Mouse (Mus musculus) activated CD4-positive, CD25-positive, alpha-beta regulatory T cell, adult 4 months (primary cell): ENCODE results near the gene Atp4b. TPM values are rescaled to one million over a fixed set of nuclear protein-coding genes. Genes with fewer than 3 reads are reported as not detected.

Experiments
- ATAC-seq: one replicate; pipeline ENCODE4 v1.8.0; 2017
- polyA plus RNA-seq, 2 experiments: library from polyadenylated mRNA; unstranded; fragments of 100-300 nt; shearing (Covaris generic); gene quantifications; one replicate each; pipeline ENCODE4 v1.2.1; 2017

Gene Atp4b
- polyA plus RNA-seq = not detected

GRCm38 (mm10) chr8:13396725-13397124 is at the start of gene Atp4b:
Atp4b (minus strand) TSS chr8:13396825.
- no peak for ATAC-seq

- no peak for ATAC-seq
These were observed 45.5 kb upstream of the Atp4b start for GRCm38 (mm10) chr8:13442152-13442551.

- no peak for ATAC-seq
These were observed 40.9 kb upstream of the Atp4b start for GRCm38 (mm10) chr8:13437531-13437930.

DNA sequence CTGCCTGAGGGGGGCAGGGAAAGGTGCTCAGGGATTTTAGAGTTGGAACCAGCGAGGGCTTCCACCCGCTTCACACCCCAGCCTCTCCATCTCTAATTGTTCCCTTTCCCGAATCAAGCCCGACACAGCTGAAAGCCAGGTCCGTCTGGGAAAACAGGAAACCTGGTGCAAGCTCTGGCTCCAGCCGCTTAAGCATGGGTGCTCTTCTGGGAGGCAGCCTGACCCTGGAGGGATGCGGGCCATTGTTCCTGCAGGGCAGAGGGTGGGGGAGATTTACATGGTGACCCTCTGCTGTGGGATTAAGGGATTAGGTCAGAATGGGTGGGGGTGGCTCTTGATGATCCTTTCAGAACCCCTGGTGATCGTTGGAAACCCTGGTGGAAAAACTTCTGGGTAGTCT is 39.4 kb upstream of the Atp4b start:
- ATAC-seq = no peak

DNA sequence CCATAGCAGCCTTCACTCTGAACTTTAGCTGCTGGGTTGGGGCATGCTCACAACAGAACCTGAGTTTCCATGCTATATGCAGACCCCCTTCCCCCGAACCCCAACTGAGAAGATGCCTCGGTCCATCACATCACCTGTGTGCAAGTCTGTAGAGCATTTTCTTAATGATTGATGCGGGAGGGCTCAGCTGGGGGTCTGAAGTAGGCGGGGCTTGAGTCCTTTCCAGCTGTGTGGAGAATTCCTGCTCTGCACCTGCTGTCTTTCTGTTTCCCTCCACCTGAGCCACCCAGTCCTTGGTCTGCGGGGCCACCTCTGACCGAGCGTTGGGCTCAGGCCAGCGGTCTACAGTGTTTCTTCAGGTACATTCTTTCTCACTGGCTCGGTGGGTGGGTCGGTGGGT is 38.3 kb upstream of the Atp4b start, which contains the start of gene Tmem255b:
Gene Tmem255b, plus strand, starts transcription at position 301 of the 400 bp plus-strand sequence.
- ATAC-seq = no peak

GRCm38 (mm10) chr8:13433130-13433529 is 36.5 kb upstream of the Atp4b start:
- no peak for ATAC-seq

GRCm38 (mm10) chr8:13430866-13431265 is 34.2 kb upstream of the Atp4b start:
- ATAC-seq = no peak

GRCm38 (mm10) chr8:13430412-13430811 is 33.8 kb upstream of the Atp4b start:
- no peak for ATAC-seq

- no peak for ATAC-seq
These were observed 31.5 kb upstream of the Atp4b start for GRCm38 (mm10) chr8:13428156-13428555.

- ATAC-seq = no peak
These were observed 30.7 kb upstream of the Atp4b start for GRCm38 (mm10) chr8:13427351-13427750.

DNA sequence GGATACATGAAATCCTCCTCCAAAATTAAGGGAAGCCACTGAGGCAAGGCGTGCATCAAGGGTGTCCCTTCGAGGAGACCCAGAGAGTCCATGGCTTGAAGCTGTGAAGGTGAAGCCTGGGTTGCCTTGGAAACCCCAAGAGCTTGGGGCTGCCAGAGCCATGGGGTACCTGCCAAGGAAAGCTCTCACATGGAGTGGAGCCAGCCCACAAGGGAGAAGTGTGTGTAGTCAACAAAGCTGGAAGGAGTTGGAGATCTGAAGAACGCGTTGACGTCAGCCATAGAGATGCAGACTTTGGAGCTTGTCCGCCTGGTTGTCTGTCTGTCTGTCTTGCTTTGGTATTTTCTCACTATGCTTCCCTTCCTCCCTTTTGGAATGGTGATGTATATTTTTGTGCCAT is 24.3 kb upstream of the Atp4b start:
- ATAC-seq = no peak

DNA sequence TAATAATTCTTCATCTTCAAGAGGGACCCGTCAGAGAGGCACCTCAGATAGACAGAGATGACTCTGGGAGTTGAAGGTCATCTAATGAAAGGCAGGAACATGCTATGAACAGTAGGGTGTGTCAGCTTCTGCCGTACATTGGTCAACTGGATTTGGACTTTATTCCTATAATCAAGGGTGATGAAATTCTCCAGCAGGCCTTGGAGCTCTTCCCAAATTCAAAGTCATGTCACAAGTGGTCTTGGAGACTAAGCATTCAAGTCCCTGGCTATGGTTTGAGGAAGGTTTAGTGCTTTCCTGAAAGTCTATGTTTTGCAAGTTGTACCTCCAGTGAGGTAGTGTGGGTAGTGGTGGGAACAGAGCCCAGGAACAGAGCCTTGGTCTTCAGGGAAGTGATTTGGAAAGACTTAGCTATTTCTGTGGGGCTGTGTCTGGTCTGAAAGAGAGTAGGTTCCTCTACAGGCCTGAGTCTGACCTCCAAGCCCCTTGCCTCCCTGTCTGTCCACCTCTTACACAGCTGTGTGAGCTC is 22.6 kb upstream of the Atp4b start:
- no peak for ATAC-seq

DNA sequence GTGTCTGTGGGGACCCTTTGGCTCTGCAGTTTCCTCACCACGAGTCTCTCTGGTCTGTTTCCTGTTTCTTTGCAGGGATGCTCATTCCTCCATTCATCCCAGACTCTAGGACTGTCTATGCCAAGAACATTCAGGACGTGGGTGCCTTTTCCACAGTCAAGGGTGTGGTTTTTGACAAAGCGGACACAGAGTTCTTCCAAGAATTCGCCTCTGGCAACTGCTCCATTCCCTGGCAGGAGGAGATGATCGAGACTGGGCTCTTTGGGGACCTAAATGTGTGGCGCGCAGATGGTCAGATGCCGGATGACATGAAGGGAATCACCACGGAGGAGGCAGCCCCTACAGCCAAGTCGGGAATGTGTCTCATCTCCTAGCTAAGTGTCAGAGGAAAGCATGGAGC is 19.3 kb upstream of the Atp4b start:
- no peak for ATAC-seq

GRCm38 (mm10) chr8:13413823-13414390 is 17.3 kb upstream of the Atp4b start:
- ATAC-seq = no peak

GRCm38 (mm10) chr8:13412891-13413558 is 16.4 kb upstream of the Atp4b start:
- ATAC-seq = no peak

- no peak for ATAC-seq
These were observed 15.0 kb upstream of the Atp4b start for GRCm38 (mm10) chr8:13411597-13411996.

DNA sequence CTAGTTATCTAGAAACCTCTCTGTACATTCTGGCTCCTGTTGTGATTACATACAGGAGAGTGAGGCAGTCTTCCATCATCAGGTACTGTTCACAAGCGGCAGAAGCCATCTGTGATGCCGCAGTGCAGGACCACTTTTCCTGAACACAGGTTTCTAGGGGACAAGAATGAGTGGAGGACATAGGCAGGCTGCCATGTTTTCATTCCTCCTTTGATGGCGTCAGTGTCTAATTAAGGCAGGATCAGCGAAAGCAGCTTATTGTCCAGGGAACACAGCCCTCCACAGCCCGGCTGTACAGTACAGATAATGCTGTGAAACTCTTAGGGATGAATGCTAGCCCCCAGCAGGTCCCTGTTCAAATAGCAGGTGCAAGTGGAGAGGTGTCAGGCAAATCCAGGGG is 9.4 kb upstream of the Atp4b start:
- no peak for ATAC-seq

- no peak for ATAC-seq
These were observed 8.1 kb upstream of the Atp4b start, which contains the start of gene Grk1 for GRCm38 (mm10) chr8:13404666-13405131. Grk1 (plus strand) TSS chr8:13405081.

DNA sequence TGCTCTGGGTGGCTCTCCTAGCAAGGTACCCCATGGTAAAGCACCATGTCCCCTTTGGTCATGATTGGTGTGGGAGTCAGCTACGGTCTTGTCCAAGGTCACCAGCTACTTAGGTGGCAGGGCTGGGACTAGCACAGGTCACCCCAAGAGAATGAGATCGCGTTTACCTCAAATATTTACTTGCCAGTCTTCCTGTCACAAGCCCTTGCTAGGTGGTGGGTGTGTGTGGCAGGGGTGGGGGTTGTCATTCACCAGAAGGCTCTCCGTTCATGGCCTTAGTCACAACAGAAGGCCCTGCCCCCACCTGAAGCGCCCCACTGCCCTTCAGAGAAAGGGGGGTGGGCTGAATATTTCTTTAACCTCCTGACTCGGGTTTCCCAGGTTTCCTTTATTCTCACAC is 6.9 kb upstream of the Atp4b start:
- no peak for ATAC-seq

DNA sequence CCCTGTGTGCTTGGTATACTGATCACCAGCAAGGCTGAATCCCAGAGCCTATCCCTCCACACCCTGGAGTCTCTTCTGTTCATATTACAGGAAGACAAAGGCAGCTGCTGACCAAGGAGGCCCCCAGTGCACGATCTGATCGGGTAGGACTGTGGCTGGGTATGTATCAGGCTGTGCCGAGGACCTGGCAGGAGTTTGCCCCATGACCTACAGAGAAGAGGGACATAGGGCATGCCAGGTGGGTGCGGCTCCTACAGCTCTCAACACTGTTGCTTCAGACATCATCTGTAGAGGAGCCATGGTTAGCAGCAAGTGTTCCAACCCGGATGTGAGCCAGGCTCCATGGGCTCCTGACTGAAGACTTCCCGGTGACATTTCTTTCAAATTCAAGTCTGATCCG is 2.8 kb downstream of the Atp4b start:
- no peak for ATAC-seq

DNA sequence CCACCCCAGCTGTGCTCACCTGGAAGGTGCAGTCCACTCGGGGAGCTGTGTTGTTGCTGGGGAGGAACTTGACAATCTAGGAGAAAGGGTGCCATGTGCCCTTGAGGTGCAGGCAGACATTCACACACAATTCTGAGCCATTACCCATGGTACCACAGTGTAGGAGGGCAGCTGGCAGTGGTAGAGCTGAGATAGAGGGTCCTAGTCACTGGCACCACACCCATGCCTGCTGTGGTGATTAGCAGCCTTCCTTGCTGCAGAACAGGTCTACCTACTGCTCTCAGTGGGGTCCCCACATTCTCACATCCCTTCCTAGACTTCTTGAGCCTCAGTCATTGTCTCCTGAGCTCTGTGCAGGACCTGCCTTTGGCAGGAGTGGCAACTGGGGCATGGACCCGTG is 7.9 kb downstream of the Atp4b start:
- ATAC-seq = no peak

GRCm38 (mm10) chr8:13387728-13388127 is 8.9 kb downstream of the Atp4b start:
- ATAC-seq = no peak

DNA sequence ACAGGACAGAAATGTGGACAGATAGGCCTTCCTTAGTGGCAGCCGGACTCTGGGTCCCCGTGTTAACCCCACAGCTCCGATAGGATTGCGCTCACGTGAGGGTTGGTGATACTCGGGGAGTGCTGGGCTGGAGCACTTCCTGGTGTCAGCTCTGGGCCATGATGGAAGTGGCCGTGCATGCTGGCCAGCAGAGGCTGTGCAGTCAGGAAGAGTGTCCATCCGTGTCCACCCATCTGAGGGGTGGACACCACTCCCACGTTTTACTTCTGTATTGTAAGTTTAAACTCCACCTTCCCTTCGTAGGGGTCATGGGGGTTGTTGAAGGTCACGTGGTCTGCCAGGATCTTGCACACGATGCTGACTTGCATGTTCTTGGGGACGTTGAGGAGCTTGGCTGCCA is 10.3 kb downstream of the Atp4b start:
- ATAC-seq = no peak

GRCm38 (mm10) chr8:13382999-13383398 is 13.6 kb downstream of the Atp4b start:
- no peak for ATAC-seq
